Mouse (Mus musculus): ENCODE measurements around the gene Rtl1. TPM values are rescaled to one million over a fixed set of nuclear protein-coding genes. Genes with fewer than 3 reads are reported as not detected.

Rtl1 gene
- polyA plus RNA-seq, 1 experiment from 2014 or later = 3.1 TPM

- peaks cover 78% of the 10 kb centered on the region for H3K36me3 ChIP-seq
- H3K9me3 ChIP-seq = peaks cover 11% of the 10 kb centered on the region; the same call in 1 of the 2 replicates
- H3K4me1 ChIP-seq = peaks cover 30% of the 10 kb centered on the region
- peaks cover 11% of the 10 kb centered on the region for H3K27me3 ChIP-seq
- H3K4me3 ChIP-seq = no peak overlapping the region
- no peak overlapping the region for H3K27ac ChIP-seq
- no peak overlapping the region for H3K9ac ChIP-seq
- ATAC-seq (ENCODE audit: low FRiP score, low read depth) = no peak
- no peak overlapping the region for H3K4me2 ChIP-seq (replicated peaks)
- 46% methylated on average over 13 of the region's 13 CpGs for WGBS
Measured at GRCm38 (mm10) chr12:109608576-109609440, 8.7 kb upstream of the Rtl1 start.

GRCm38 (mm10) chr12:109607953-109608352 is 7.8 kb upstream of the Rtl1 start:
- H3K36me3 ChIP-seq = peaks cover 85% of the 10 kb centered on the region
- H3K27me3 ChIP-seq = 0 out of 2 replicates have a peak, but pooled peaks cover 5% of the 10 kb centered on the region
- WGBS = 53% methylated on average over 9 of the region's 9 CpGs
- peaks cover 11% of the 10 kb centered on the region; the same call in 1 of the 2 replicates for H3K9me3 ChIP-seq
- H3K4me1 ChIP-seq = peaks cover 22% of the 10 kb centered on the region
- H3K4me3 ChIP-seq = no peak overlapping the region
- no peak overlapping the region for H3K27ac ChIP-seq
- no peak overlapping the region; the same call in 1 of the 2 replicates for H3K9ac ChIP-seq
- H3K4me2 ChIP-seq (replicated peaks) = no peak overlapping the region
- no peak for ATAC-seq (ENCODE audit: low FRiP score, low read depth)

DNA sequence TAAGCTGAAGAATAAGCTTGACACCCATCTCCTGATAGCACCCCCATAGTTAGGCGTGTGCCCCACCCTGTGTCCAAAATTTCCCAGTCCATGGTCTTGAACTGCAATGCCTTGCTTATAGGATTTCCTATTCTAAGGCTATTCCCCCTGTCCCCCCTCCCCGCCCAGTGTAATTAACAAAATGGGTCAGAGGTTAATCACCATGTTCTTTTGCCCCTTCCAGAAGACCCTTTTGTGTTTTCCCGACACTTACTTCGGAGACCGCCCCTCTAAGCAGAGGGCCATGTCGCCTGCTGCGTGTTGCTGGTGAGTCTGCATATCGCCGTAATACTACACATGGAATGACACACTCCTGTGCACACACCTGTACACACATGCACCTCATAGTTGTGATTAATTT is 7.1 kb upstream of the Rtl1 start:
- 45% methylated on average over 9 of the region's 9 CpGs for WGBS
- peaks cover 17% of the 10 kb centered on the region; the same call in 1 of the 2 replicates for H3K4me1 ChIP-seq
- no peak overlapping the region for H3K9ac ChIP-seq
- ATAC-seq (ENCODE audit: low FRiP score, low read depth) = no peak
- peaks cover 89% of the 10 kb centered on the region for H3K36me3 ChIP-seq
- H3K9me3 ChIP-seq = peaks cover 11% of the 10 kb centered on the region; the same call in 1 of the 2 replicates
- H3K4me3 ChIP-seq = no peak overlapping the region
- no peak overlapping the region for H3K4me2 ChIP-seq (replicated peaks)
- H3K27me3 ChIP-seq = 0 out of 2 replicates have a peak, but pooled peaks cover 5% of the 10 kb centered on the region
- no peak overlapping the region for H3K27ac ChIP-seq

GRCm38 (mm10) chr12:109604982-109605721 is 5.0 kb upstream of the Rtl1 start:
- Histone ChIP-seq H3K9ac (no peak overlapping the region), H3K4me3 (no peak overlapping the region), H3K9me3 (no peaks in the 10 kb centered on the region), H3K4me1 (peaks cover 17% of the 10 kb centered on the region; the same call in 1 of the 2 replicates), H3K4me2 (replicated peaks) (no peak overlapping the region), H3K27ac (no peak overlapping the region), H3K27me3 (0 out of 2 replicates have a peak, but pooled peaks cover 5% of the 10 kb centered on the region), H3K36me3 (peaks cover 81% of the 10 kb centered on the region)
- ATAC-seq (ENCODE audit: low FRiP score, low read depth) = no peak
- 66% methylated on average over 16 of the region's 16 CpGs for WGBS

DNA sequence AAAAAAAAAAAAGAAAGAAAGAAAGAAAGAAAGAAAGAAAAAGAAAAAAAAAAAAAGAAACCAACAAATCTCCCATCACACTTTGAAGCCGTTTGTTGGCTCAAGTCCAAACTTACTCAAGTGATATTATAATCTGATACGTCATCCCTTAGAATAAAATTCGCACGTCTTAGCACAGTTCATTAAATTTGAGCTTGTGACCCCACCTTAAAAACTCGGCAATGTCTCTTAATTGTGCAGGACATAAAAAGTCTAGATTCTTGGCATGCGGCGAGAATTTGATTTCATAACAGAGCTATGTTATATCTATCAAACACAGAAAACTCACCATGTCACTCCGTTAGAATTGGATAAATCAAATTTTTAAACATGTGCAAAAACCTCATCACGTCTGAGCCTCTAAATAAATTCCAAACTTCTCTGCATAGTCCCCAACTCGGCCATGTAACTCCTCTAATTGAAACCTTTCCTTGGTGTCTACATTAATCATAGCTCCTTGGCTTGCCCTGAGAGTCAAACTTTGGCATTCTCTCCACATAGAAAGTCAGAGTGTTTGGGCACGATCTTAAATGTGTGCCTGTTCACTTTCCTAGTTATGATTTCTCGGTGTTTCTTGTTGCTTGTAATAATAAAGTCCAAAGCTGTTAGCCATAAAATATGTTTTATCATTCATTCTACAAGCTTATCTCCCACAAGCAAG is 1.4 kb downstream of the Rtl1 start:
- H3K36me3 ChIP-seq = peaks cover 40% of the 10 kb centered on the region
- H3K9me3 ChIP-seq = no peaks in the 10 kb centered on the region
- no peak overlapping the region for H3K27ac ChIP-seq
- no peaks in the 10 kb centered on the region for H3K27me3 ChIP-seq
- H3K9ac ChIP-seq = no peak overlapping the region
- no peak for ATAC-seq (ENCODE audit: low FRiP score, low read depth)
- 30% methylated on average over 12 of the region's 12 CpGs for WGBS
- peaks cover 36% of the 10 kb centered on the region for H3K4me1 ChIP-seq
- H3K4me3 ChIP-seq = no peak overlapping the region
- no peak overlapping the region for H3K4me2 ChIP-seq (replicated peaks)

DNA sequence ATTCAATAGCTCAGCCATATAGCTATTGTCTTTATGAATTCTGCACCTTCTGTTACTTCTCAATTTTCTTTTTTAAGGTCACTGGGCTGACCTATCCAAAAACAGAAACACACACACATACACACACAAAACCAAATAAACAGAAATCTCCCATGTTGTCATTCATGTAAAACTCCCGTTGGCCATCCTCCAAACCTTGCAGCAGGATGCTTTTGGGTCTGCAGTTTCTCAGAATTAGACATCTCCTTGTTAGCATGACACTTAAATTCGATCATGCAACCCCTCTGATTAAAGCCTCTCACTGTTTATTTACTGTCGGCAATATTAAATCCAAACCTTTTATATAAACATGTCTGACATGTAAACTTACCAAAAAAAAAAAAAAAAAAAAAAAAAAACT is 3.4 kb downstream of the Rtl1 start:
- H3K9ac ChIP-seq = no peak overlapping the region
- peaks cover 44% of the 10 kb centered on the region for H3K36me3 ChIP-seq
- WGBS = 64% methylated on average over 3 of the region's 3 CpGs
- no peak overlapping the region for H3K4me3 ChIP-seq
- peaks cover 36% of the 10 kb centered on the region for H3K4me1 ChIP-seq
- ATAC-seq (ENCODE audit: low FRiP score, low read depth) = no peak
- no peak overlapping the region; the same call in 1 of the 2 replicates for H3K27ac ChIP-seq
- peak overlapping the region; percentile 21; the same call in 1 of the 2 replicates for H3K4me2 ChIP-seq (replicated peaks)
- H3K27me3 ChIP-seq = no peaks in the 10 kb centered on the region
- H3K9me3 ChIP-seq = no peaks in the 10 kb centered on the region

GRCm38 (mm10) chr12:109596232-109596631 is 3.9 kb downstream of the Rtl1 start:
- peaks cover 43% of the 10 kb centered on the region for H3K36me3 ChIP-seq
- H3K9ac ChIP-seq = no peak overlapping the region
- no peaks in the 10 kb centered on the region for H3K27me3 ChIP-seq
- 13% methylated on average over 8 of the region's 8 CpGs for WGBS
- H3K4me3 ChIP-seq = no peak overlapping the region
- peak; percentile 62 for ATAC-seq (ENCODE audit: low FRiP score, low read depth)
- H3K9me3 ChIP-seq = no peaks in the 10 kb centered on the region
- peak overlapping the region; percentile 21 for H3K4me2 ChIP-seq (replicated peaks)
- H3K27ac ChIP-seq = peak overlapping the region; percentile 81
- peaks cover 36% of the 10 kb centered on the region for H3K4me1 ChIP-seq

DNA sequence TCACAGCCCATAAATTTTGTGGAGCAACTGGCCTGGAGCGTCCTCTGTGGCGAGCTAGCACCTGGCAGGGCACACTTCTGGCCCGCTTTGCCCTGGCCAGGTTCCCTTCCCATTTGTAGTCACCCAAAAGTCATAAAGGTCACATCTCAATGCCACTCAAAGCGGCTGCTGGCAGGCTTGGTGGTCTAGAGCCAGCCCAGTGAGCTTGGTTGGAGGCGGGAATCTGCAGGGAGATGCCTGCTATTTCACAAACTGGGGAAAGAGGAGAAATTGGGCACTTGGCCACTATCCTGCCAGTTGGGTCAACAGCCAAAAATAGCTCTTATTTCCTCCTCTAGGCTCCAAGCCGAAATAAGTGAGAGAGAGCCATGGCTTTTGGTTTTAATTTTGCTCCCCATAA is 4.4 kb downstream of the Rtl1 start:
- Histone ChIP-seq H3K4me1 (peaks cover 36% of the 10 kb centered on the region), H3K4me3 (no peak overlapping the region), H3K36me3 (peaks cover 40% of the 10 kb centered on the region), H3K27ac (peak overlapping the region; percentile 81), H3K9ac (0 out of 2 replicates have a peak overlapping the region, but pooled peaks have one; percentile 4), H3K4me2 (replicated peaks) (peak overlapping the region; percentile 21), H3K27me3 (no peaks in the 10 kb centered on the region), H3K9me3 (no peaks in the 10 kb centered on the region)
- WGBS = 24% methylated on average over 6 of the region's 6 CpGs
- ATAC-seq (ENCODE audit: low FRiP score, low read depth) = peak; percentile 34; the same call in 1 of the 2 replicates

DNA sequence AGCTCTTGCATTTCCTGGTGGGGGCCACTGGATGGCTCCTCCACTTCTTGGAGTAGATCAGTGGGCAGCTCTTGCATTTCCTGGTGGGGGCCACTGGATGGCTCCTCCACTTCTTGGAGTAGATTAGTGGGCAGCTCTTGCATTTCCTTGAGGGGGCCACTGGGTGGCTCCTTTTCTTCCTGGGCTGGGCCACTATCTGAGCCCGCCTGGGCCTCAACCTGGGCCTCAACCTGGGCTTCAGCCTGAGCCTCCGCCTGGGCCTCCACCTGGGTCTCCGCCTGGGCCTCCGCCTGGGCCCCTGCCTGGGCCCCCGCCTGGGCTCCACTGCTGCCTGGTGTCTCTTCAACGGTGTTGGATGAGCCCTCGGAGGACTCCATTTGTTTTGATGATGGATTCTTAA is 5.2 kb downstream of the Rtl1 start:
- H3K4me2 ChIP-seq (replicated peaks) = no peak overlapping the region

GRCm38 (mm10) chr12:109582185-109582584 is 17.9 kb downstream of the Rtl1 start:
- Histone ChIP-seq H3K27me3 (no peaks in the 10 kb centered on the region), H3K9me3 (no peaks in the 10 kb centered on the region), H3K9ac (no peak overlapping the region), H3K4me3 (no peak overlapping the region), H3K4me1 (no peaks in the 10 kb centered on the region), H3K36me3 (peaks cover 87% of the 10 kb centered on the region), H3K27ac (no peak overlapping the region), H3K4me2 (replicated peaks) (no peak overlapping the region)
- ATAC-seq (ENCODE audit: low FRiP score, low read depth) = no peak
- 73% methylated on average over 5 of the region's 5 CpGs for WGBS

More for the DNA sequence above, 5.2 kb downstream of the Rtl1 start:
- no peak overlapping the region for H3K9ac ChIP-seq
- H3K4me1 ChIP-seq = peaks cover 36% of the 10 kb centered on the region
- no peaks in the 10 kb centered on the region for H3K27me3 ChIP-seq
- WGBS = 81% methylated on average over 7 of the region's 7 CpGs
- H3K36me3 ChIP-seq = peaks cover 46% of the 10 kb centered on the region
- H3K4me3 ChIP-seq = no peak overlapping the region
- no peak for ATAC-seq (ENCODE audit: low FRiP score, low read depth)
- no peaks in the 10 kb centered on the region for H3K9me3 ChIP-seq
- H3K27ac ChIP-seq = peak overlapping the region; percentile 81

GRCm38 (mm10) chr12:109572259-109572658 is 27.9 kb downstream of the Rtl1 start:
- Histone ChIP-seq H3K4me2 (replicated peaks) (no peak overlapping the region), H3K4me3 (no peak overlapping the region), H3K36me3 (peaks cover 89% of the 10 kb centered on the region), H3K27me3 (no peaks in the 10 kb centered on the region), H3K9ac (no peak overlapping the region), H3K27ac (no peak overlapping the region), H3K9me3 (no peaks in the 10 kb centered on the region), H3K4me1 (no peaks in the 10 kb centered on the region)
- ATAC-seq (ENCODE audit: low FRiP score, low read depth) = no peak
- 85% methylated on average over 4 of the region's 4 CpGs for WGBS
